30 mouse cellular contexts compared by ENCODE assay signal in the genomic region with DNA sequence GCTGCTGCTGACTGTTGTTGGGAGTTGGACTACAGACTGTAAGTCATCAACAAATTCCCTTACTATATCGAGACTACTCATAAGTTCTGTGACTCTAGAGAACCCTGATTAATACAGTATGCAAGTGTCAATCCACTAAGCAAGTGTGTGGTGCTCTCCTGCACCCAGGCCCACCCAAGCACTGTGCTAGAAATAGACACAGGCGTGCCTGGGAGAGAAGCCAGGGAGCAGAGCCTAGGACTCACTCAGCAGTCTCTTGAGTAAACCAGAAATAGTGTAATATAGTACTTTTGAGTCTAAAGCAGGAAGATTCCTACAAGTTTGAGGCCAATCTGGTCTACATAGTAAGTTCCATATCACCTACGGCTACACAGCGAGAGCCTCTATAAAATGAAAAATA. TPM values are rescaled to one million over a fixed set of nuclear protein-coding genes. Genes with fewer than 3 reads are reported as not detected.
DNase-seq lines count a peak whose midpoint lies in the region; ATAC-seq lines count a peak whose summit lies in the region.
"Had no signal": no experiment of that assay in that cellular context is flagged by ENCODE, and none has a peak within 500 bp of the region (broad histone marks: within the 10 kb centered on the region; RNA-seq: fewer than 3 reads in every experiment).

No protein-coding gene starts in this region.

- H3K4me3 ChIP-seq in stomach, embryonic 16.5 days (replicated peaks; ENCODE audit: low read length): no peak overlapping the region
- H3K4me3 ChIP-seq: embryonic facial prominence, embryonic 15.5 days; limb, embryonic 12.5 days; liver, embryonic 13.5 days; lung, embryonic 15.5 days had no signal

- H3K27me3 ChIP-seq in stomach, embryonic 16.5 days (ENCODE audit: control insufficient read depth, insufficient read depth, low read length): no peaks in the 10 kb centered on the region
- H3K27me3 ChIP-seq: embryonic facial prominence, embryonic 15.5 days; limb, embryonic 12.5 days; lung, embryonic 15.5 days had no signal

- DNase-seq in heart, adult 11 months: peak; percentile 94
- no peak for DNase-seq in heart, postnatal 36 days
- DNase-seq in urinary bladder, postnatal 14 days (ENCODE audit: low spot score): peak; percentile 24
- DNase-seq in urinary bladder, postnatal 10 days (ENCODE audit: low spot score): no peak
- DNase-seq in gastrocnemius, postnatal 25 days: peak; percentile 41
- no peak for DNase-seq in kidney, postnatal 4 days
- no peak for DNase-seq in lung, postnatal 25 days (ENCODE audit: low spot score)
- DNase-seq: adrenal gland, postnatal 25 days; cerebellum, adult 11-12 months; cerebellum, postnatal 14 days; forebrain, postnatal 0 days; kidney, adult 11 months; liver, embryonic 13.5 days; retina, postnatal 1 day had no signal

- no peaks in the 10 kb centered on the region for H3K4me1 ChIP-seq in stomach, embryonic 16.5 days (ENCODE audit: control insufficient read depth, insufficient read depth, low read length)
- H3K4me1 ChIP-seq: embryonic facial prominence, embryonic 15.5 days; limb, embryonic 12.5 days; liver, embryonic 13.5 days; lung, embryonic 15.5 days had no signal

- no peaks in the 10 kb centered on the region for H3K36me3 ChIP-seq in stomach, embryonic 16.5 days (ENCODE audit: control insufficient read depth, insufficient read depth, low read length)
- H3K36me3 ChIP-seq: embryonic facial prominence, embryonic 15.5 days; limb, embryonic 12.5 days; liver, embryonic 13.5 days; lung, embryonic 15.5 days had no signal

- no peak overlapping the region for H3K9ac ChIP-seq in stomach, embryonic 16.5 days (ENCODE audit: low read length)
- H3K9ac ChIP-seq: embryonic facial prominence, embryonic 15.5 days; forebrain, postnatal 0 days; limb, embryonic 12.5 days; liver, embryonic 13.5 days; lung, embryonic 15.5 days had no signal

- 79% methylated on average over 4 of the region's 4 CpGs for WGBS in stomach, embryonic 16.5 days

- no peaks in the 10 kb centered on the region for H3K9me3 ChIP-seq in stomach, embryonic 16.5 days (replicated peaks; ENCODE audit: control insufficient read depth, low read length)
- H3K9me3 ChIP-seq: embryonic facial prominence, embryonic 15.5 days; limb, embryonic 12.5 days; liver, embryonic 13.5 days; lung, embryonic 15.5 days had no signal

- H3K4me2 ChIP-seq in stomach, embryonic 16.5 days (ENCODE audit: low read depth, low read length): no peak overlapping the region
- H3K4me2 ChIP-seq: embryonic facial prominence, embryonic 15.5 days; limb, embryonic 12.5 days; liver, embryonic 13.5 days; lung, embryonic 15.5 days; midbrain, embryonic 11.5 days had no signal

- intact Hi-C loops in heart, postnatal 36 days (cut with DNase I): loop anchor here (2.0 kb wide), 1 partner anchor 371 kb away; no protein-coding TSS in a partner anchor

- no peak overlapping the region for H3K27ac ChIP-seq in stomach, embryonic 16.5 days (ENCODE audit: low read length)
- H3K27ac ChIP-seq: embryonic facial prominence, embryonic 15.5 days; limb, embryonic 12.5 days; liver, embryonic 13.5 days; lung, embryonic 15.5 days had no signal

- peak; percentile 64; the same call in 1 of the 2 replicates for ATAC-seq in stomach, embryonic 16.5 days (ENCODE audit: insufficient read depth, low FRiP score)
- ATAC-seq: activated CD4-positive, CD25-positive, alpha-beta regulatory T cell, adult 4 months; CD4-positive, CD25-positive, alpha-beta regulatory T cell, adult 4 months; forebrain, postnatal 0 days had no signal

RNA-seq across cellular contexts. Expression of gene Siglec1, which starts 17.5 kb away (rescaled TPM):
- total RNA-seq in heart, postnatal 36 days (2021): 1 to 10 TPM; 1.9 to 4.6 TPM
- 1 to 10 TPM in 1 of 2 experiments, under 1 TPM in 1; 0.64 to 1.2 TPM for total RNA-seq in gastrocnemius, postnatal 25 days (2021)
- 0.29 and 0.44 TPM in 2 replicates for polyA plus RNA-seq in stomach, embryonic 16.5 days (2015; fragmentation: Nextera tagmentation; extraction: Ambion mirVana)
- polyA plus RNA-seq: activated CD4-positive, CD25-positive, alpha-beta regulatory T cell, adult 4 months; CD4-positive, CD25-positive, alpha-beta regulatory T cell, adult 4 months had no signal

RNA-seq across cellular contexts. Expression of gene Hspa12b, which starts 23.1 kb away (rescaled TPM):
- 10 to 100 TPM; 32.1 to 44.1 TPM for total RNA-seq in heart, postnatal 36 days (2021)
- 10 to 100 TPM; 14.5 to 16.6 TPM for total RNA-seq in gastrocnemius, postnatal 25 days (2021)
- 25.0 TPM in 2 replicates for polyA plus RNA-seq in stomach, embryonic 16.5 days (2015; fragmentation: Nextera tagmentation; extraction: Ambion mirVana)
- polyA plus RNA-seq: CD4-positive, CD25-positive, alpha-beta regulatory T cell, adult 4 months had no signal

RNA-seq across cellular contexts. Expression of gene Gm11037, which starts 29.3 kb away (rescaled TPM):
- not detected for total RNA-seq in heart, postnatal 36 days (2021)
- not detected for total RNA-seq in gastrocnemius, postnatal 25 days (2021)
- not detected in 2 replicates for polyA plus RNA-seq in stomach, embryonic 16.5 days (2015; fragmentation: Nextera tagmentation; extraction: Ambion mirVana)
- total RNA-seq: adrenal gland, postnatal 25 days; ES-E14; forebrain, postnatal 0 days; gastrocnemius, postnatal 4 days; layer of hippocampus, adult 18-20 months; layer of hippocampus, postnatal 25 days; left cerebral cortex, postnatal 10 days had no signal
- polyA plus RNA-seq: activated CD4-positive, CD25-positive, alpha-beta regulatory T cell, adult 4 months; CD4-positive, CD25-positive, alpha-beta regulatory T cell, adult 4 months; embryonic facial prominence, embryonic 15.5 days; forebrain, postnatal 0 days; hindbrain, embryonic 11.5 days; kidney, embryonic 16.5 days; limb, embryonic 12.5 days; liver, embryonic 13.5 days; lung, embryonic 15.5 days; midbrain, embryonic 11.5 days; small intestine, adult 2 months; thymus, postnatal 0 days had no signal

RNA-seq across cellular contexts. Expression of gene Adam33, which starts 40.4 kb away (rescaled TPM):
- 1 to 10 TPM; 1.7 to 2.2 TPM for total RNA-seq in heart, postnatal 36 days (2021)
- 1 to 10 TPM; 1.7 to 4.7 TPM for total RNA-seq in gastrocnemius, postnatal 25 days (2021)
- polyA plus RNA-seq in stomach, embryonic 16.5 days (2015; fragmentation: Nextera tagmentation; extraction: Ambion mirVana): 14.2 and 15.5 TPM in 2 replicates
- polyA plus RNA-seq: activated CD4-positive, CD25-positive, alpha-beta regulatory T cell, adult 4 months had no signal

RNA-seq across cellular contexts. Expression of gene 1700037H04Rik, which starts 55.9 kb away (rescaled TPM):
- total RNA-seq in heart, postnatal 36 days (2021): 10 to 100 TPM in 1 of 2 experiments, 1 to 10 TPM in 1; 9.7 to 12.8 TPM
- 1 to 10 TPM; 3.3 to 6.6 TPM for total RNA-seq in gastrocnemius, postnatal 25 days (2021)
- 73.0 and 78.4 TPM in 2 replicates for polyA plus RNA-seq in stomach, embryonic 16.5 days (2015; fragmentation: Nextera tagmentation; extraction: Ambion mirVana)

Comparison
In these comparisons a context has a peak if more than half of its experiments do, and no peak if none do; other contexts are left out.
1. DNase-seq: peak in heart, adult 11 months (single experiment), urinary bladder, postnatal 14 days (single experiment) and gastrocnemius, postnatal 25 days (single experiment); none in heart, postnatal 36 days (0 of 2), urinary bladder, postnatal 10 days (single experiment), kidney, postnatal 4 days (0 of 2) and lung, postnatal 25 days (single experiment).